Mouse (Mus musculus) intestine, postnatal 0 days (tissue): ENCODE measurements at regions not wholly inside any gene's neighbourhood (a gene's known extent, or its start where the extent isn't known, plus 50 kb on each side); places are given as distances from the start of the nearest gene placed in this dataset.

ENCODE experiments used
- ATAC-seq: fragments of 200-750 bp; cut with Nextera tagmentation; 2 replicates; pipeline ENCODE4 v1.8.0; 2017; ENCODE audit warnings: mild to moderate bottlenecking, moderate TSS enrichment, moderate library complexity
- H3K27ac ChIP-seq: fragments of 300-500 bp; sonication (generic); 2 replicates; pipeline ENCODE4 v1.5.1; 2014; ENCODE audit warnings: mild to moderate bottlenecking, low read depth, low read length, moderate library complexity
- H3K27me3 ChIP-seq: fragments of 300-500 bp; sonication (generic); replicated peaks from 2 replicates; pipeline ENCODE4 v1.6.1; 2014; ENCODE audit warnings: low read length, mixed read lengths; ENCODE audit not compliant: control insufficient read depth, insufficient read depth
- H3K36me3 ChIP-seq: fragments of 300-500 bp; sonication (generic); 2 replicates; pipeline ENCODE4 v1.6.1; 2014; ENCODE audit warnings: mild to moderate bottlenecking, moderate library complexity; ENCODE audit not compliant: control insufficient read depth, insufficient read depth
- H3K4me1 ChIP-seq: fragments of 300-500 bp; sonication (generic); replicated peaks from 2 replicates; pipeline ENCODE4 v1.6.1; 2014; ENCODE audit warnings: antibody characterized with exemption, low read length, mixed read lengths; ENCODE audit not compliant: control insufficient read depth, insufficient read depth
- H3K4me2 ChIP-seq: fragments of 300-500 bp; sonication (generic); replicated peaks from 2 replicates; pipeline ENCODE4 v1.6.1; 2014; ENCODE audit warnings: low read depth, mild to moderate bottlenecking, moderate library complexity
- H3K4me3 ChIP-seq: fragments of 300-500 bp; sonication (generic); 2 replicates; pipeline ENCODE4 v1.5.1; 2014; ENCODE audit warnings: low read depth, low read length
- H3K9ac ChIP-seq: fragments of 300-500 bp; sonication (generic); 2 replicates; pipeline ENCODE4 v1.6.1; 2014; ENCODE audit warnings: mild to moderate bottlenecking, low read depth, low read length
- H3K9me3 ChIP-seq: fragments of 300-500 bp; sonication (generic); 2 replicates; pipeline ENCODE4 v1.6.1; 2016; ENCODE audit warnings: mixed run types; ENCODE audit not compliant: control insufficient read depth
- CTCF ChIP-seq: sonication (generic); IDR thresholded peaks from 2 replicates; pipeline ENCODE4 v1.5.1; 2016; ENCODE audit warnings: low read depth, mild to moderate bottlenecking, control low read depth, antibody characterized with exemption, moderate library complexity
- WGBS: fragments of 180-500 bp; shearing (Covaris S2); extraction: QIAGEN DNeasy Blood & Tissue Kit; methylation state at CpG from one replicate; pipeline ENCODE4 v1.1.7; 2014; 5-methylcytosine and 5-hydroxymethylcytosine counted together

DNA sequence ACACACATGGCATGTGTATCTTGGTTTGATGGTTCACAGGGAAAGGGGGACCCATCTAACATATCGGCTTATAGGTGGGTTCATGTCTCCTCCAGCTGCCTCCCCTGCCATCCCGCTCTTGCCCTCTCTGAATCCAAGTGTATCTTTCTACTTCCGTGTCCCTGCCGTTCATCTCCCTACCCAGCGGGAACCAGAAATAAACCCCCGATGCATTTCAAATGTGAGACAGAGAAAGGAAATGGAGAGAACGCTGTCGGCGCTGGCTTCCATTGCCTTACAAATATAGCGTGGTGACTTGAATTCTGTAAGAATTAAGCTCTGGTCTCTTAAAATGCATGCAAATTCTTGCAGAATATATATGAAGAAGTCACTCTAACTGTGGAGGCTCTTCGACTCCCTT lies 379.2 kb downstream of the Vrk1 start:
- no peak overlapping the region for H3K4me3 ChIP-seq
- no peak overlapping the region for H3K4me2 ChIP-seq
- H3K27ac ChIP-seq, result no peak overlapping the region
- H3K9me3 ChIP-seq, result no peaks in the 10 kb centered on the region
- no peak overlapping the region for H3K9ac ChIP-seq
- WGBS, result 90% methylated on average over 11 of the region's 11 CpGs
- no peaks in the 10 kb centered on the region for H3K4me1 ChIP-seq
- no peaks in the 10 kb centered on the region for H3K36me3 ChIP-seq
- no peaks in the 10 kb centered on the region for H3K27me3 ChIP-seq
- no peak for ATAC-seq
- no peak for TF ChIP-seq CTCF

DNA sequence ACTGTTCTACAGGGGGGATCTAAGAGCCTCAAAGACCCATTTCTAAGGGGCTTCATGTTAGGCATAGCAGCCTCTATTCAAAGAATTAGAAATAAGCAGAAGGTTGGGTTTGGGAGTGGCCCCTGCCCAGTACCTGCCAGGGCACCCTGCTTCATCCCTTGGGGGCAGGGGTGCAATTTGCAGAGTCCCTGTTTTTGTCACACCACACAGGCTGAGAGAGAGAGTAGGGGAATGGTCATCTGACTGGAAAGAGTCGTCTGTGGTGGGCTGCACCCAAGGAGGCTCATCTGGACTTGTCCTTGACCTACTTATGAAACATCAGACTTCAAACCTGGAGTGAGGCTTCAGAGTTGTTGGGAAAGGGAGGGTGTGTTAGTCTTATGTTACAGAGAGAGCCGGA lies 382.3 kb downstream of the Vrk1 start:
- no peaks in the 10 kb centered on the region; the same call in 1 of the 2 replicates for H3K4me1 ChIP-seq
- no peaks in the 10 kb centered on the region for H3K9me3 ChIP-seq
- no peak overlapping the region for H3K9ac ChIP-seq
- 65% methylated on average over 2 of the region's 2 CpGs for WGBS
- H3K4me2 ChIP-seq, result no peak overlapping the region
- H3K27me3 ChIP-seq, result no peaks in the 10 kb centered on the region
- no peaks in the 10 kb centered on the region for H3K36me3 ChIP-seq
- TF ChIP-seq CTCF, result no peak
- no peak overlapping the region for H3K27ac ChIP-seq
- ATAC-seq, result no peak
- H3K4me3 ChIP-seq, result no peak overlapping the region

DNA sequence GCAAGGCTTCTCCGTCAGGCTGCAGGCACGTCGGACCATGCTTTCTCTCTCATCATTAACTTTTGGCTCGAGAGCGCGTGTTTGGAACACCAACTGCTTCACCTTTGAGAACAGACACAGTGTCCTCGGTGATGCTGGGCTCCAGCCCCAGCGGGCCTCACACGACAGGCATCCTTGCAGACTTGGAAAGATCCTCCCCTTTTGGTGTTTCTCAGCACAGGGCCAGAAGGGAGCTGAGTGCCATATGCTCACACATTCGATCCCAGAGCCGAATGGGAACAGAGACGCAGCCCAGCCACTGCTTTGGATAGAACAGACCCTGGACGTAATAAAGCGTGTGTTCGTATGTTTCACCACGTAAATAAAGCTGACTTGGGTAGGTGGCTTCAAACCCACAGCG lies 389.1 kb downstream of the Vrk1 start:
- no peak for ATAC-seq
- 82% methylated on average over 17 of the region's 17 CpGs for WGBS
- Histone ChIP-seq H3K27me3 (no peaks in the 10 kb centered on the region), H3K27ac (no peak overlapping the region), H3K36me3 (no peaks in the 10 kb centered on the region), H3K4me2 (no peak overlapping the region), H3K9me3 (no peaks in the 10 kb centered on the region), H3K9ac (no peak overlapping the region), H3K4me3 (no peak overlapping the region), H3K4me1 (no peaks in the 10 kb centered on the region; the same call in 1 of the 2 replicates)
- no peak for TF ChIP-seq CTCF

DNA sequence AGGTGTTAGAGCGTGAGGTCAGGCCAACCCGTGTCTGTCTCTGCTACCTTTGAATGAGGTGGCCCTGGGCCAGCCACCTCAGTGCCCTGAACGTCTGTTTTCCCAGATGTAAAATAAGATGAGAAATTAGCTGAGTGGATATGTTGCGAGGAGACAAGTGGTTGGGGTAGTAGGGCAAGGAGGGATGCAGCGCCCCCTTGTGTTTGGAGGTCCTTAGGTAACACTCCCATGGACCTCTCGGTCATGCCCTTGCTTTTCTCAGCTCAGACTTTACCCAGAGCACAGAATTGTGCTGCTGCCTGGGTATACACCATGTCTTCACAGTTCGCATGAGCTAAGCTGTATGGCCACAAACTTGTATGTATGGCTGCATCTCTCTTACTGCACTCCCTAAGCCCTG lies 401.0 kb downstream of the Vrk1 start:
- ATAC-seq, result no peak
- Histone ChIP-seq H3K36me3 (no peaks in the 10 kb centered on the region), H3K4me3 (no peak overlapping the region), H3K9me3 (0 out of 2 replicates have a peak, but pooled peaks cover under 1% of the 10 kb centered on the region), H3K27ac (no peak overlapping the region), H3K4me1 (no peaks in the 10 kb centered on the region), H3K27me3 (no peaks in the 10 kb centered on the region), H3K9ac (no peak overlapping the region), H3K4me2 (no peak overlapping the region)
- WGBS, result 83% methylated on average over 7 of the region's 7 CpGs
- no peak for TF ChIP-seq CTCF

DNA sequence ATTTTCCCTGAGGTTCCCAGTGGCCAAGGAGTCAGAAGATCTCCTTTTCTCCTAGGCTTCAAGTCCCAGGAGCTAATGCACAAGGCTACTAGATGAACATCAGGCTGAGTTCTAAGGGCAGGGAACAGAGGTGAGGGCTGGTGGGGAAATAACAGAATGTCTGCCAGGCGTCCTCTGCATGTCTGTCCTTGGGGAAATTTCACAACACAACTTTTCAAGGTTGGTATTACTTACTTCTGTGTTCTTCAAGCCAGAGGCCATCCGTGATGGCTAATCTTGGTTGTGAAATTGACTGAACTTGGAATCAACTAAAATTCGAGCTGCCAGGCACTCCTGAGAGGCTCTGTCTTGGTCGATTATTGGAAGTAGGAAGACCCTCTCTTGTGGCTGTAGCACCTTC lies 416.6 kb downstream of the Vrk1 start:
- Histone ChIP-seq H3K27ac (no peak overlapping the region), H3K9ac (no peak overlapping the region), H3K9me3 (no peaks in the 10 kb centered on the region), H3K4me1 (no peaks in the 10 kb centered on the region), H3K36me3 (no peaks in the 10 kb centered on the region), H3K4me3 (no peak overlapping the region), H3K27me3 (no peaks in the 10 kb centered on the region), H3K4me2 (no peak overlapping the region)
- no peak for ATAC-seq
- WGBS, result 79% methylated on average over 4 of the region's 4 CpGs
- TF ChIP-seq CTCF, result no peak

DNA sequence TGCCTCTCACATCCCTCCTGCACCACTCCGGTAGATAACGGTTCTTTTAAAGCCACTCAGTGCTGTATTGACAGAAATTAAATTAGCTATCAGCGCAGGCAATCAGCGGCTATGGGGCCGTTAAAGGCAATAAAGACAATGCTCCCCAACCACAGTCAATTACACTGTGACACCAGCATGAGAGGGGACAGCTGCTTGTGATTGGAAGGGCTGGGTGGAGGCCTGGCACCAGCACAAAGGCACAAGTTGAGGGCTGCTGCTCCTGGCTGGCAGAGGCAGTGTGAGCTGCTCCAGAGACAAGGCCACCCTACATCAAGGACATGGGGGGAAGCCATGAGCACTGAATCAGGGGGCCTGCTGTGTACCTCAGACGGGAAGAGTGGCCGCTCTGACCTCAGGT lies 420.0 kb downstream of the Vrk1 start:
- H3K4me3 ChIP-seq, result no peak overlapping the region
- ATAC-seq, result no peak
- no peak overlapping the region for H3K27ac ChIP-seq
- H3K36me3 ChIP-seq, result no peaks in the 10 kb centered on the region
- H3K27me3 ChIP-seq, result no peaks in the 10 kb centered on the region
- no peak for TF ChIP-seq CTCF
- WGBS, result 36% methylated on average over 7 of the region's 7 CpGs
- H3K4me2 ChIP-seq, result no peak overlapping the region
- H3K4me1 ChIP-seq, result no peaks in the 10 kb centered on the region
- no peaks in the 10 kb centered on the region for H3K9me3 ChIP-seq
- H3K9ac ChIP-seq, result no peak overlapping the region

DNA sequence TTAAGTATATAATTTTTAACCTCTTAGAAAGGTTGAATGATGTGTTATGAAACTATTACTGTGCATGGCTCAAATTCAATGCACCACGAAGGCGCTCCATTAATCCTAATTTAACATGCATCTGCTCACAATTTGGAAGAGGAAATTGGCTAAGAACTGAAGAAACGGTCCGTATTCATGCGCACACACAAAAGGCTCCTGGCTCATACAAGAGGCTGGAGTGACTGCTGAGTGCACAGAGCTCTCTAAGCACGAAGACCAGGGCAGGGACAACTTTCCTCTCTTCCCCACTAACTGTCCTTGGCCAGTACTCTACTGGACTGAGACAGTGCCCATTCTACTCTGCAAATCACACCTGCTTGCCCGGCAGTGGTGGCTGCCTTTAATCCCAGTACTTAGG lies 435.1 kb downstream of the Vrk1 start:
- Histone ChIP-seq H3K4me3 (no peak overlapping the region), H3K27ac (no peak overlapping the region), H3K9me3 (no peaks in the 10 kb centered on the region), H3K27me3 (no peaks in the 10 kb centered on the region), H3K4me1 (no peaks in the 10 kb centered on the region), H3K9ac (no peak overlapping the region), H3K36me3 (no peaks in the 10 kb centered on the region), H3K4me2 (no peak overlapping the region)
- no peak for TF ChIP-seq CTCF
- ATAC-seq, result no peak
- 76% methylated on average over 7 of the region's 7 CpGs for WGBS
